Mouse (Mus musculus) lung, postnatal 10 days (tissue): ENCODE data around the gene Tmem151a.

ENCODE experiments used
- DNase-seq: peaks from one replicate; pipeline ENCODE4 v3.0.0; 2021

Gene Tmem151a

DNA sequence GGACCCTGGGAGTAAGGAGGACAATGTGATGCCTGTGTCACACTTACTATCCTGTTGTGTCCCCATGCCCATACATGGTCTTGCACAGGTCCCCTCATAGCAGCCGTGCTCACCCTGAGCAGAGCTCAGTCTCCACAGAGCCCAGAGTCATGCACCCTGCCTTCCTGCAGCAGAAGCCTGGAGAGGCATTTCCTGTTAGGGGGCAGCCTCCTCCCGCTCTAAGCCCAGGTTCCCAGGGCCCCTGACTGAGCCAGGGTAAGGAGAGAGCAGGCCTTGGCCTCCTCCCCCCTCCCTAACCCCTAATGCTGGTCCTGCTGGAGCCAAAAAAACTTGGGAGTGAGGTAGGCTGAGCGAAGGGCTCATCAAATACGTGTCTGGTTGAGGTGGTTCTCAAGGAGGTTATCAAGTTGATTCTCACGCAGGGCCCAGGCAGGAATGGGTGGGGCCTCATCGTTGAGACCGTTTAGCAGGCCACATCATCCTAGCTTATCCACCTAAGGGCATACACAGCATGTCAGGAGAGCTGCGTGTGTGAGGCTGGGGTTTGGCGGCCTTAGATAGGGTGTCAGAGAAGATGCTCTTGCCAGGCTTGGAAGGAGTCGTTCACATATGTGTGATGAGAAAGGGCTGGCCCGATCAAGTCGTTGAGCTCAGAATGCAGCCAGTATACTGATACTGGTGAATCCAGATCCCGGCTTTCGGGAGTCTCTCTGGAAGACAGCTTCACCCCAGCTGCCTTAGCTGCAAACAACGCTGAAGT, 18.1 kb downstream of the Tmem151a start:
- DNase-seq, result peak; percentile 49

- DNase-seq, result peak; percentile 50
Observed at GRCm38 (mm10) chr19:5065104-5065503, 20.2 kb downstream of the Tmem151a start.

- DNase-seq, result peak; percentile 50
Observed at GRCm38 (mm10) chr19:5062446-5062845, 22.9 kb downstream of the Tmem151a start.

DNA sequence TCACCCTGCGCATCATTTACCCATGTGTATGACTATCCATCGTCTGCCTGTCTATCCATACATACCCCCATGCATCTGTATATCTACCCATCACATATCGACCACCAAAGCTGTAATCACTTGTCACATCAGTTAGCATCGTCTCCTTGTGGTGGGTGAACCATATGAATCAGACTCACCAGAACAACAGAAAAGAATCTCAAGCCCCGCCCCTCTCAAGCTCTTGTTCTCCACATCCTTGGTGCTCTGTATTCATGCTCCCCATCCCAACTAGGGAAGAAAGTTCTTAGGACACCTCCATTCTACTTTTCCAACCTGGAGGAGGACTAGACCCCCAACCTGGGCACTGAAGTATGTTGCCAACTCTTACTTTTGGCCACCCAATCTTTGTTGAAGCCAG, 23.3 kb downstream of the Tmem151a start:
- DNase-seq, result no peak

- DNase-seq, result peak; percentile 91
Observed at GRCm38 (mm10) chr19:5060365-5061330, 24.7 kb downstream of the Tmem151a start.

DNA sequence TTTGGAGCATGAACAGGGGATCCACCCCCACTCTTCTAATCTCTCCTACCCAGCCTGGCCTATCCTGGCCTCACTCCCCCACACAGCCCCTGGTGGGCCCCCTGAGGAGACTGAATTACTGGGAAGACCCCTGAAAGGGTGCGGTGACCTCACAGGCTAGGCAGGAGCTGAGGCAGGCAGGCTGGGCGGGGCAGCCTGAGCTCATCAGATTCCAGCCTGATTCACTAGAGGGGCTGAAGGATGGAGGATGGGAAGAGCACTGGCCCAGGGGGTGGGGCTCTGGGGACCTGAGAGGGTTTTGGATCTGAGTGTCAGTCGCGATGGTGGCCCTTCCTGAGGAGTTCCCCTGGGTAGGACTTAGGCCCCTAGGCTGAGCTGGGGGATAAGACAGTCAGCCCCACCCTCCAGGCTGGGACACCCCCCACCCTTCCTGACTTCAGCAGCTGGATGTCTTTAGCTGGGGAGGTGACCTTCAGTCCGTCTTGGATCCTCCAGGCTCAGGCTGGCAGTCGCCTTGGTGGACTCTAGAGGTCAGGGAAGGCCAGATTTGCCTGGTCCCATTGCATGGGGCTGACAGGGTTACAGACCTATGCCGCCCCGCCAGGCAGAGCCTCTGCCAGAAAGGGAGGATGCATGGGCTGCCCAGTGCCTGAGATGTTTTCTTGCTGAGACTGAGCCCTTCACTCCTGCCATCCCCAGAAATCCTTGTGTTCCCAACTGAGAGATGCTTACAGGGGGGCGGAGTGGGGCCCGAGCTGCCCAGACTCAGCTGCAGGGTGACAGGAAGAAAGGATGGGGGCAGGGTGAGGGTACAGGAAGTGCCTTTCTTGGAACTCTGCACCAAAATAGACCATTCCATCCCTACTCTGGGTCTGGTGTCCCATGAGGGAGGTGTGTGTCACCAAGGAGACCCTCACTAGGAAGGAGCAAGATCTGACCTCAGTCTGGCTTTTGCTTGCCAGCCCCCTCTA, 26.2 kb downstream of the Tmem151a start:
- peak; percentile 87 for DNase-seq

DNA sequence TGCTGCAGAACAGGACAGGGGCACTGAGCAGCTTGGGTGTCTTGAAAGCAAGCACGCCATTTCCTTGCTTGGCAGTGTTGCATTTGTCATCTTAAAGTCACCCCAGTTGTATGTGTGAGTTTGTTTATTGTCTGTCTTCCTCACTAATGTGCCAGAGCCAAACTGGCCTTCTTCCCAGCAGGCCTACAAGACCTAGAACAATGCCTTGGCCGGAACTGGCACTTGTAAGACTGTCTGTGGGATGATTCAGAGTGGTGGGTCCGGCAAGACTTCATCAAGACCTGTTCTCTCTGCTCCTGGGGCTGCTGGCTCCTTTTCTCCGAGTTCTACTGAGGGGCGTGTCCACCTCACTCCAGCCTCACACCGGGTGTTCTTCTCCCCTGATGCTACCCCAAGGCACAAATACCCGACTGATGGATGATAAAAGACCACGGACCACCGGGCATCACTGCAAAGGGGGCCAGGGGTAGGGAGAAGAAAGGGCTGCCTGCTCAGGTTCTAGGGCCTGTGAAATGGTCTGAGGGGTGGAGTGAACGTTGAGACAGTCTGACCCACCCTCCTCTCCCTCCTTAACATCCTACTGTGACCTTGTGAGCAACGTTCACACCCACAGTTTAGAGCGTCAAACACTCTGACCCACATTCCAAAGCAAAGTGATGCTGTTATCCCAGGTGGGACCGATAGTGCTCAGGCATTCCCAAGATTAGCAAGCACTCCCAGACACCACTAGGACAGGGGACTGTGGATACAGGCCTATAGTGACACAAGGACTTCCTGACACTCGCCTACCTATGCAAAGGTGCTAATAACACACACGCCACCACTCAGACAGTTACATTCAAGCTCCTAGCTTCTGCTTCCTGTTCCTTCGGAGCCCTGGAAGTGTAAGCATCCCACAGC, 27.2 kb downstream of the Tmem151a start:
- peak; percentile 86 for DNase-seq

- peak; percentile 81 for DNase-seq
Observed at GRCm38 (mm10) chr19:5056251-5056650, 29.1 kb downstream of the Tmem151a start.

DNA sequence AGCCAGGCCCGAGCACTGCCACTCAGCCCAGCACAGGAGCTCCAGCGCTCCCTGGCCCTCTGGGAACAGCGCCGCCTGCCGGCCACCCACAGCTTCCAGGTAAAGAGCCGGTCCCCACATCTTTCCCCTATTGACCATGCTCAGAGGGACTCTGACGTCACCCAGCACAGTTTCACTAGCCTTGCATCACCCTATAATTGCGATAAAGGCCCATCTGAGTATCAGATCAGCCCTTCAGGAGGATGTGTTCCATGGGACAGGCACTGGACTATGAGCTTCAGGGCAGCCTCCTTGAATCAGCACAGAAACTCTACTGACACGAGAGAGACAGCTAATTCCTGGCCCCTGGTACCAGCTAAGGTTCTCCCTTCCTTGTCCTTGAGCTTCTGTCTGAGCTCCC, 31.4 kb downstream of the Tmem151a start:
- peak; percentile 67 for DNase-seq

- DNase-seq, result no peak
Observed at GRCm38 (mm10) chr19:5052853-5053252, 32.5 kb downstream of the Tmem151a start.

- DNase-seq, result no peak
Observed at GRCm38 (mm10) chr19:5052166-5052822, 33.0 kb downstream of the Tmem151a start.

GRCm38 (mm10) chr19:5051515-5051914, 33.8 kb downstream of the Tmem151a start:
- DNase-seq, result no peak

DNA sequence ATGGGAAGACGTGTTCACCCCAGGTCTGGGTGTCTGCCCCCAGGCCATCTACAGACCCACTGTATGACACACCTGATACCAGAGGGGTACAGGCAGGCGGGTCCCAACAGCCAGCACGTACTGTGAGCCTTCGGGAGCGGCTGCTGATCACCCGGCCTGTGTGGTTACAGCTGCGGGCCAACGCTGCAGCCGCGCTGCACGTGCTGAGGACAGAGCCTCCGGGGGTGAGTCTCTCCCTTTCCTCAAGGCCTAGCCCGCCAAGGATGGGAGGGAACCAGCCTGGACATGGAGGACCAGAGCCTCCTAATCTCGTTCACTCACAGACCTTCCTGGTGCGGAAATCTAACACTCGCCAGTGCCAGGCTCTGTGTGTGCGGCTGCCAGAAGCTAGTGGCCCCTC, 34.3 kb downstream of the Tmem151a start:
- no peak for DNase-seq

DNA sequence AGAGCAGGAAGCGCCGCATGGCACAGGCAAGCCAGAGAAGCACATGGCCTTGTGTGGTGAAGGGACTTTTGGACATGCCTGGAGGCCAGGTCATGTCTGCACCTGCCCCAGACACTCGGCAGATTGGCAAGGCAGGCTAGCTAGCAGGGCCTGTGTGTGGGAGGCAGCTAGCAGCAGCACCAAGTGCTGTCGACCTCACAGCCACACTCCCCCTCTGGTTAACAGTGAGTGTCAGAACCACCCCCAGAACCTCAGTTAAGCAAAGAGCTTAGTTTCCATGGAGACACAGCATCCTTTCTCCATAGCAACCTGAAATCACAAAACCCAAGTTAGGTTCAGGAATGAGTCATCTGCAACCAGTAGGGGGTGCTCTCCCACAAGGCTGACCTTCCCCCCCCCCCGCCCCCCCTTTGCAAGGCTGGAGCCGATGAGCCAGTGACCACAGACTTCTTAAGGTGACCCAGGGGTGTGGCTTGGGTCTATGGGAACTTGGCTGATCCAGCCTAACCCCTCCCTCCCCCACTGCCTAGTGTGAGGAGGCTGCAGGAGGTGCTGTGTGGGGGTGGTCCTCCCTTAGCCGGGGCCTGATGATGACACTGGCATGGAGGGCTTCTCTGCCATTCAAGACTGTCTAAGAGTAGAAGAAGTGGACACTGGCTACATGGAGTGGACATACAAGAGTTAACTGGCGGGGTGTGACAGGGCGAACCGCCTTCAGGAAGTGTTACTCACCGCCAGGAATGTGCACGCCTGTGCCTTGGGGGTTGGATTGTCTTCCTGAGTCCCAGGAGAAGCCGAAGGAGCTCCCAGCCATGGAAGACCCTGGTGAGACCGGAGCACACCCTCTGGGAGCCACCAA, 35.1 kb downstream of the Tmem151a start, which contains the start of gene Rin1:
TSS of gene Rin1 (plus strand) at position 435 of the 859 bp plus-strand sequence.
- peak; percentile 70 for DNase-seq

- no peak for DNase-seq
Observed at GRCm38 (mm10) chr19:5049325-5049724, 36.0 kb downstream of the Tmem151a start.

DNA sequence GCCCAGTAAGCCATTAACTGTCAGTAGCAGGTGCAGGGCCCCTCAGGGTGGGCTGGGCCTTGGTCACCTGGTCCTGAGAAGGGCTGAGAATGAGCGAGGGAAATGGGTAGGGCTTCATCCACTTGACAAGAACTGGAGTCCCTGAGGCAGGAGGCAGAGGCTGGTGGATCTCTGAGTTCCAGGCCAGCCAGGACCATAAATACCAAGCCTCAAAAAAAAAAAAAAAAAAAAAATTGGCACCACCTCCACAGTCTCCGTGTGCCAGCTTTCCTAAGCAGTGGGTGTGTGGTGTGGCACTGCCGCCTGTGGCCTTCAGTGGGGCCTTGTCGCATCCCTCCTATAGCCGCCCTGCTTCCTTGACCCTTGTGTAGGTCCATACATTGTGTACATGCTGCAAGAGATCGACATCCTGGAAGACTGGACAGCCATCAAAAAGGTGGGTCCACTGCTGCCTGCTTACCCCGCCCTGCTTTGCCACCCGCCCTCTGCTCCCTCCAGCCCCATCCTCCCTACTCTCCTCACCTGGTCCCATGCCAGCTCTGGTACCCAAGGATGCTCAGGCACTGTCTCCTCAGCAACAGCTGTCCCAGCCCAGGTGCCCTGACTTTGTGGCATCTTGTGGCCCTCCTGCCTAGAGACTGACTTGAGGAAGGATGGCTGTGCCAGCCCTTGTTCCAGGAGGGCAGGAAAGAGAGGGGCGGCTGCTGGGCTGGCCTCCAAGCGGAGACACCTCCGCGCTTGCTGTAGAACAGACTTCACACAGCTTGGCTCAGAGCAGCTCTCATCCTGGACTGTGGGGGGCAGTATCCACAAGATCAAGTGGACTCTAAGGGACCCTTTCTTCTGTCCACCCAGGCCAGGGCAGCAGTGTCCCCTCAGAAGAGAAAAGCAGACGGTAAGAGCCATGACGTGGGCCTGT, 36.9 kb downstream of the Tmem151a start:
- DNase-seq, result no peak

GRCm38 (mm10) chr19:5045531-5045930, 39.8 kb downstream of the Tmem151a start:
- no peak for DNase-seq

DNA sequence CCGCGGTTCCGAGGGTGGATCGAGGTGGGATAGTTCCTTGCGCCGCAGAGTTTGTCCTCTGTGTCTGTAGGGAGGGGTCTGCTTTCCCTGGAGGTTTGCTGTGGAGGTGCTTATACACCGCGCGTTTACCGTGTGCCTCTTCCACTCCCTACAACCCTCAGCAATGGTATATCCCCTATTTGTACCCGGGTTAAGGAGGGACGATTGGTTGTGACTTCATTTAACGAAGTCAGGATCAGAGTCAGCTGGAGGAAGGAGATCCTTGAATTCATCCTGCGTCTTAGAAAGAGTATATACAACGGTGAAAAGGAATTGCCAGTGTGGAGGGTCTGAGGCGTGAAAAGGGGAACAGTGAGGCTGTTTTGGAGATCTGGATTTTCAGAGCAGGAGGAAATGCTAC, 43.7 kb downstream of the Tmem151a start:
- no peak for DNase-seq
